Mouse (Mus musculus) macrophage (primary cell): ENCODE measurements around the gene Mcrip1. TPM values are rescaled to one million over a fixed set of nuclear protein-coding genes. Genes with fewer than 3 reads are reported as not detected.
A peak's percentile ranks its signal among the peaks of the same experiment; 100 is the strongest.
"Not testable (repeated sequence)": the region's sequence is repeated elsewhere in the genome, so short reads cannot be mapped to it uniquely, and the experiment has no call there.

ENCODE experiments used
- H3K27ac ChIP-seq: fragments of 350-480 bp; formaldehyde crosslinking; 2 replicates; pipeline ENCODE4 v1.9.0; 2021
- H3K36me3 ChIP-seq: fragments of 350-480 bp; formaldehyde crosslinking; 2 replicates; pipeline ENCODE4 v1.9.0; 2021; ENCODE audit errors: inconsistent target
- H3K4me3 ChIP-seq: fragments of 350-480 bp; formaldehyde crosslinking; 2 replicates; pipeline ENCODE4 v1.9.0; 2021; ENCODE audit errors: inconsistent target
- H3K79me2 ChIP-seq: fragments of 350-480 bp; formaldehyde crosslinking; 2 replicates; pipeline ENCODE4 v1.9.0; 2021; ENCODE audit errors: inconsistent target
- WGBS: methylation state at CpG from one replicate; pipeline ENCODE4 v1.1.7; 2026; ENCODE audit warnings: inconsistent platforms; ENCODE audit not compliant: missing documents; 5-methylcytosine and 5-hydroxymethylcytosine counted together
- polyA plus RNA-seq: library from polyadenylated mRNA; stranded (reverse); fragments of 250-400 nt; gene quantifications from 3 replicates; pipeline ENCODE4 v1.2.4, GENCODE M21; 2018; ENCODE audit warnings: inconsistent platforms
- total RNA-seq, 78 experiments: library from RNA; depleted of rRNA; stranded (reverse); fragments of 250-400 nt; gene quantifications; 1 replicate in 9 of 78; 2 replicates in 24 of 78; 3 replicates in 43 of 78; 4 replicates in 2 of 78; pipeline ENCODE4 v1.2.4; 2018; ENCODE audit warnings: inconsistent platforms in 56 of 78

Gene Mcrip1
- 10 to 100 TPM in 25 of 26 experiments, 1 to 10 TPM in 1; 7.3 to 29.2 (median 19.9) TPM for total RNA-seq (2018; cell fraction: chromatin; rRNA removed)
- 10 to 100 TPM; 42.4 to 81.4 (median 58.1) TPM for total RNA-seq (2018; cell fraction: cytosol; rRNA removed)
- total RNA-seq (2018; cell fraction: nucleus; rRNA removed): 10 to 100 TPM; 22.8 to 50.9 (median 31.9) TPM
- 36.9 to 60.9 TPM (median 57.7 TPM) in 3 replicates for polyA plus RNA-seq

GRCm38 (mm10) chr11:120549168-120549945, at the start of gene Mcrip1:
Gene Mcrip1, minus strand, starts transcription at chr11:120549727.
- Histone ChIP-seq H3K79me2 (peaks cover 44% of the 10 kb centered on the region), H3K4me3 (peak within 1 kb of the TSS; percentile 69), H3K27ac (peak within 1 kb of the TSS; percentile 83), H3K36me3 (peaks cover 7% of the 10 kb centered on the region)
- 1% methylated on average over 72 of the region's 87 CpGs for WGBS

- peaks cover 54% of the 10 kb centered on the region; the same call in 1 of the 2 replicates for H3K36me3 ChIP-seq
- peak overlapping the region; percentile 85 for H3K27ac ChIP-seq
- peaks cover 51% of the 10 kb centered on the region for H3K79me2 ChIP-seq
- 48% methylated on average over 16 of the region's 17 CpGs for WGBS
- peak overlapping the region; percentile 55 for H3K4me3 ChIP-seq
Observed at GRCm38 (mm10) chr11:120598990-120599549, 49.5 kb upstream of the Mcrip1 start.

- Histone ChIP-seq H3K36me3 (peaks cover 54% of the 10 kb centered on the region; the same call in 1 of the 2 replicates), H3K4me3 (peak within 1 kb of the TSS; percentile 75), H3K27ac (peak within 1 kb of the TSS; percentile 85), H3K79me2 (peaks cover 57% of the 10 kb centered on the region)
- WGBS: under 1% methylated on average over 73 of the region's 88 CpGs
Observed at GRCm38 (mm10) chr11:120598283-120598989, 48.9 kb upstream of the Mcrip1 start, which contains the start of the genes Alyref and Anapc11. Gene Alyref, minus strand, starts transcription at chr11:120598365. Gene Anapc11, plus strand, starts transcription at chr11:120598421.

- WGBS: 3% methylated on average over 95 of the region's 99 CpGs
- peaks cover 54% of the 10 kb centered on the region; the same call in 1 of the 2 replicates for H3K36me3 ChIP-seq
Observed at GRCm38 (mm10) chr11:120597240-120598235, 48.0 kb upstream of the Mcrip1 start.

GRCm38 (mm10) chr11:120588531-120588930, 39.0 kb upstream of the Mcrip1 start:
- Histone ChIP-seq H3K4me3 (no peak overlapping the region), H3K27ac (no peak overlapping the region), H3K36me3 (peaks cover 51% of the 10 kb centered on the region; the same call in 1 of the 2 replicates), H3K79me2 (peaks cover 26% of the 10 kb centered on the region)
- 60% methylated on average over 6 of the region's 6 CpGs for WGBS

More at GRCm38 (mm10) chr11:120597240-120598235, 48.0 kb upstream of the Mcrip1 start:
- H3K27ac ChIP-seq: peak overlapping the region; percentile 49
- peak overlapping the region; percentile 75 for H3K4me3 ChIP-seq
- H3K79me2 ChIP-seq: peaks cover 66% of the 10 kb centered on the region

GRCm38 (mm10) chr11:120583937-120584336, 34.4 kb upstream of the Mcrip1 start:
- Histone ChIP-seq H3K36me3 (peaks cover 32% of the 10 kb centered on the region), H3K27ac (no peak overlapping the region), H3K4me3 (no peak overlapping the region), H3K79me2 (peaks cover 21% of the 10 kb centered on the region)
- 88% methylated on average over 1 of the region's 1 CpGs for WGBS

GRCm38 (mm10) chr11:120582982-120583293, 33.4 kb upstream of the Mcrip1 start:
- WGBS: 95% methylated on average over 2 of the region's 2 CpGs
- not testable (repeated sequence) for H3K27ac ChIP-seq, H3K4me3 ChIP-seq
- Histone ChIP-seq H3K36me3 (peaks cover 33% of the 10 kb centered on the region), H3K79me2 (peaks cover 31% of the 10 kb centered on the region)

- peaks cover 32% of the 10 kb centered on the region for H3K36me3 ChIP-seq
- H3K27ac ChIP-seq: peak overlapping the region; percentile 89
- peak overlapping the region; percentile 39 for H3K4me3 ChIP-seq
- peaks cover 33% of the 10 kb centered on the region for H3K79me2 ChIP-seq
- 62% methylated on average over 8 of the region's 8 CpGs for WGBS
Observed at GRCm38 (mm10) chr11:120582268-120582981, 32.9 kb upstream of the Mcrip1 start.

- H3K4me3 ChIP-seq: peak within 1 kb of the TSS; percentile 89
- H3K79me2 ChIP-seq: peaks cover 33% of the 10 kb centered on the region
- WGBS: 2% methylated on average over 68 of the region's 75 CpGs
- H3K36me3 ChIP-seq: peaks cover 25% of the 10 kb centered on the region
- H3K27ac ChIP-seq: peak within 1 kb of the TSS; percentile 91
Observed at GRCm38 (mm10) chr11:120581490-120582267, 32.2 kb upstream of the Mcrip1 start, which contains the start of gene Arhgdia. Gene Arhgdia, minus strand, starts transcription at chr11:120581624.

- under 1% methylated on average over 40 of the region's 44 CpGs for WGBS
- peaks cover 19% of the 10 kb centered on the region for H3K36me3 ChIP-seq
- H3K79me2 ChIP-seq: peaks cover 33% of the 10 kb centered on the region
- H3K27ac ChIP-seq: peak overlapping the region; percentile 91
- peak overlapping the region; percentile 89 for H3K4me3 ChIP-seq
Observed at GRCm38 (mm10) chr11:120580871-120581331, 31.4 kb upstream of the Mcrip1 start.

- peak overlapping the region; percentile 91 for H3K27ac ChIP-seq
- WGBS: 41% methylated on average over 7 of the region's 7 CpGs
- peak overlapping the region; percentile 89 for H3K4me3 ChIP-seq
- peaks cover 38% of the 10 kb centered on the region for H3K79me2 ChIP-seq
- peaks cover 19% of the 10 kb centered on the region for H3K36me3 ChIP-seq
Observed at GRCm38 (mm10) chr11:120580190-120580589, 30.7 kb upstream of the Mcrip1 start.
